Mouse (Mus musculus) retina, embryonic 14.5 days (tissue): Measurements from ENCODE around the gene Fam214b.

Experiments
- DNase-seq: peaks from one replicate; pipeline ENCODE4 v3.0.0-alpha.2; 2015; ENCODE audit warnings: low spot score

The Fam214b gene

GRCm38 (mm10) chr4:43038567-43039495 lies 7.2 kb downstream of the Fam214b start:
- peak; percentile 26 for DNase-seq

- DNase-seq = no peak
Observed at GRCm38 (mm10) chr4:43037860-43038566, 8.0 kb downstream of the Fam214b start.

- DNase-seq = no peak
Observed at GRCm38 (mm10) chr4:43036356-43036755, 9.7 kb downstream of the Fam214b start.

GRCm38 (mm10) chr4:43035851-43036250 lies 10.2 kb downstream of the Fam214b start:
- DNase-seq = no peak

- DNase-seq = no peak
Observed at GRCm38 (mm10) chr4:43033481-43033880, 12.5 kb downstream of the Fam214b start.

GRCm38 (mm10) chr4:43032501-43032900 lies 13.5 kb downstream of the Fam214b start:
- no peak for DNase-seq

GRCm38 (mm10) chr4:43031237-43031995 lies 14.6 kb downstream of the Fam214b start, which contains the start of gene Stoml2:
TSS of gene Stoml2 (minus strand) at chr4:43031710.
- peak; percentile 98 for DNase-seq

GRCm38 (mm10) chr4:43030780-43031230 lies 15.2 kb downstream of the Fam214b start:
- peak; percentile 41 for DNase-seq

GRCm38 (mm10) chr4:43030352-43030751 lies 15.7 kb downstream of the Fam214b start:
- no peak for DNase-seq

GRCm38 (mm10) chr4:43029749-43030148 lies 16.3 kb downstream of the Fam214b start:
- DNase-seq = no peak

- no peak for DNase-seq
Observed at GRCm38 (mm10) chr4:43029121-43029520, 16.9 kb downstream of the Fam214b start.

- DNase-seq = peak; percentile 97
Observed at GRCm38 (mm10) chr4:43025084-43025960, 20.7 kb downstream of the Fam214b start, which contains the start of gene Pigo. TSS of gene Pigo (minus strand) at chr4:43025819.

- no peak for DNase-seq
Observed at GRCm38 (mm10) chr4:43024673-43025072, 21.3 kb downstream of the Fam214b start.

- no peak for DNase-seq
Observed at GRCm38 (mm10) chr4:43021341-43021740, 24.7 kb downstream of the Fam214b start.

- no peak for DNase-seq
Observed at GRCm38 (mm10) chr4:43020876-43021275, 25.1 kb downstream of the Fam214b start.

GRCm38 (mm10) chr4:43019641-43020465 lies 26.2 kb downstream of the Fam214b start:
- DNase-seq = no peak

GRCm38 (mm10) chr4:43019176-43019575 lies 26.8 kb downstream of the Fam214b start:
- no peak for DNase-seq

- no peak for DNase-seq
Observed at GRCm38 (mm10) chr4:43018156-43018555, 27.9 kb downstream of the Fam214b start.

GRCm38 (mm10) chr4:43012091-43012490 lies 33.9 kb downstream of the Fam214b start:
- DNase-seq = no peak
